Mouse (Mus musculus): ENCODE data around the gene Dnajc8.

The Dnajc8 gene

DNA sequence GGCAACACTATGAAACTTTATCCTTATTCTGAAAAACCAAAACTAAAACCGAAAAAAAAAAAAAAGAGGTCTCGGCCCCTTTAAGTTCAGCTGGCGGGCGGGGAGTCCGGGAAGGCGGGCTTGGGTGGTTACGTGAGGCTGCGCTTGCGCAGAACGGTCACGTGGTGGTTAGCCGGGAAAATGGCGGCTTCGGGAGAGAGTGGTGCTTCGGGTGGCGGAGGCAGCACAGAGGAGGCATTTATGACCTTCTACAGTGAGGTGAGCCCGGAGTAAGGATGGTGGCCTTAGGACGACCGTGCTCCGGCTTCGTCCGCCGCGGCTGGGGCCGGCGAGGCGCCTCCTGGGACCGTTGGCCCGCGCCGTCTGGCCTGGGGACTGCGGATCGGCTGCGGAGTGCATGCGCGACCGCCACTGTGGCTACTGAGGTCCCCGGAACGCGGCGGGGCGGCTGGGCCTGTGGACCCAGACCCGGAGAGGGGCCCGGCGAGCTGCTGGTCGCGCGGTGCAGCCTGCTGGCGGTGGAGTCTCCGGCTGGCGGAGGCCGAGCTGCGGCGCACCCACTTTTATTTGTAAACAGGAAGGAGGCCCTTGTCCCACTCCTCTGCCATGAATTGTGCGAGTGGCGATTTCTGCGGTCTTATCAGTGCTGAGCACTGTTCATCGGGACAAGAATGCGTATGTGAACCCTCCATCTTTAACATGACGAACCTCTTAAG is at the start of gene Dnajc8:
Gene Dnajc8 (plus strand): TSS at position 145 of the 716 bp plus-strand sequence.
- peak; percentile 91 for DNase-seq

DNA sequence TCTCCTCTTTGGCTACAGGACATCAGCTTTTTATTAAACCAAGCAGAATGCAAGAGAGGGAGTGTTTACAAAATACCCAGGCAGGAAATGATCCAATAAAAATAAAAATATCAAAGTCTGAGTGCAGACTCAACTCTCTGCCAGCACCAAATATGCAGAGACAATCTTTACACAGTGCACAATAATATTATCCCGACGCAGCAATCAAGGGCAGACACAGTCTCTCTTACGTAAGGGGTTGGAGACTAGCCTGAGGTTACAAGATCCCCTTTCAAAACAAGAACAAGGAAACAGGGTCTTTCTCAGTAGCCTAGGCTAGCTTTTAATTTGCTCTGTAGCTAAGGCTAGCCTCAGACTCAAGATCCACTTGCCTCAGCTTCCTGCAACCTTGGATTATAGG is 46.8 kb upstream of the Dnajc8 start:
- DNase-seq: no peak

DNA sequence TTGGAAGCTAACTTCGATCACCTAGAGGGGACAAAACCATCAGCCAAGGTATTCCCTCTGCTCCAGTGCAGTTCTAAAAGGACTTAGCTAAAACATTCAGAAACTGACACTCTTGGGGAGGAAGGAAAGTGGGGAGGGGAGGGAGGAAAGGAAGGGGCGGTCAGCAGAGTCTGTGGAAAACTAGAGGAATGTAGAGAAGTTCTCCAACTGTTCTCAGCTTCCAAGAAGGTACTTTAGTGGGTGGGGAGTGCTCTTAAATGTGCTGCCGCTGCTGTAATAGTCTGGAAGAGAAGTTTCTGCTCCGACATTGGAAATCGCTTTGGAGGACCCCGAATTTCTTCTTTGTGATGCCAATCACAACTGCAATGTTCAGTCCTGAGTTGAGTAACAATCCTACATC is 46.4 kb upstream of the Dnajc8 start:
- no peak for DNase-seq

DNA sequence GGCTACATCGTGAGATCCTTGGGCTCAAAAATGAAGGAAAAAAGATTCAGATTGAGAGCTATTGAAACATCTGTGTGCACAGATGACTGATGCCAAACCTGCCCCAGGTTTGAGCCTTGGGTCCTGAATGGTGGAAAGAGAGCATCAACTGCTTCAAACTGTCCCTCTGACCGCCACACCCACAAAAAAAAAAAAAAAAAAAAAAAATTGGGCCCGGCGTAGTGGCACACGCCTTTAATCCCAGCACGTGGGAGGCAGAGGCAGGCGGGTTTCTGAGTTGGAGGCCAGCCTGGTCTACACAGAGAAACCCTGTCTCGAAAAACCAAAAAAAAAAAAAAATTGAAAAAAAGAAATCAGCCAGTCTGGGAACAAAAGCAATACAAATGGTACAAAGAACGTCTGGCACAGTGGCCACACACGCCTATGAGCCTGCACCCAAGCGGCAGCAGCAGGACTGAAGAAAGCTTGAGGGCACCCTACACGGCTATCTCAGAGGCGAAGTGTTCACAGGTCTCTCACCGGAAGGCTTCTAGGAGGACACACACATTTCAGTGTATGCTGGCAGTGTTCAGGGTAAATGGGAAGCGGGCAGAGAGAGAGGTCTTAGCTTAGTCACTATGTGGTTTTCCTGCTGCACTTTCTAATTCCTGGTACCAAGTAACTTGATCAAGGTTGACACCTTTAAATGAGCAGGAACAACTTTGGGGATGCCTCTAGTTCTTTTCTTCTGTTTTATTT is 44.9 kb upstream of the Dnajc8 start:
- DNase-seq: no peak

DNA sequence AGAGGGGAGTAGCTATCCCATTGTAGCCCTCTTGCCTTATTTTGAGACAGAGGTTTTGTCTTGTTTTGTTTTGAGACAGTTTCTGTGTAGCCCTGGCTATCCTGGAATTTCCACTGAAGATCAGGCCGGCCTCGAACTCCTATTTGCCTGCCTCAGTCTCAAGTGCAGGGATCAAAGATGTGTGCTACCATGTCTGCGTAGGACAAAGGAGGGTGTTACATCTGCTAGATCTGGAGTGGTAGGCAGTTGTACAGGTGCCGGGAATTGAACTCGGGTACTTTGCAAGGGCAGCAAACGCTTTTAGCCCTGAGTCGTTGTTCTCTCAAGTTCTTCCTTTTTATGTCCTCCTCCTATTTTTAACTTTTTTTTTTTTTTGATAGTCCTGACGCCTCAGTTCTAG is 44.3 kb upstream of the Dnajc8 start:
- DNase-seq: no peak

DNA sequence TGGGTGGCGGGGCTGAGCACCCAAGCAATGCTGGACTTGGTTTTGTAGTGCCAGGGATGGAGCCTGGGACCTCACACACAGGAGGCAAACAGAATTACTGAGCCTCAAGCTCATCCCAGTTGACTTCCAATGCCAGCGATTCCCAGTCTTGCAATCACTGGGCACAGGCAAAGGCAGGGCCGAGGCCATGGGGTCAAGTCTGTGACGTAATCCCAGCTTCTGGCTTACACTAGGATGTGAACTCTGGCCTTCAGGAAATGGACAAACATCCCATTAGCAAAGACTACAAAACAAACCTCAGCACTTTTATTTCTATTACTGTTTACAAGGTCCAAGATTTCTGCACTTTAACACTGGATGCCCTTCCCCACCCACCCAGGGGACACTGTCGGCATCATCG is 43.6 kb upstream of the Dnajc8 start:
- DNase-seq: no peak

- DNase-seq: peak; percentile 49
These were observed 42.9 kb upstream of the Dnajc8 start for GRCm38 (mm10) chr4:132492178-132493060.

DNA sequence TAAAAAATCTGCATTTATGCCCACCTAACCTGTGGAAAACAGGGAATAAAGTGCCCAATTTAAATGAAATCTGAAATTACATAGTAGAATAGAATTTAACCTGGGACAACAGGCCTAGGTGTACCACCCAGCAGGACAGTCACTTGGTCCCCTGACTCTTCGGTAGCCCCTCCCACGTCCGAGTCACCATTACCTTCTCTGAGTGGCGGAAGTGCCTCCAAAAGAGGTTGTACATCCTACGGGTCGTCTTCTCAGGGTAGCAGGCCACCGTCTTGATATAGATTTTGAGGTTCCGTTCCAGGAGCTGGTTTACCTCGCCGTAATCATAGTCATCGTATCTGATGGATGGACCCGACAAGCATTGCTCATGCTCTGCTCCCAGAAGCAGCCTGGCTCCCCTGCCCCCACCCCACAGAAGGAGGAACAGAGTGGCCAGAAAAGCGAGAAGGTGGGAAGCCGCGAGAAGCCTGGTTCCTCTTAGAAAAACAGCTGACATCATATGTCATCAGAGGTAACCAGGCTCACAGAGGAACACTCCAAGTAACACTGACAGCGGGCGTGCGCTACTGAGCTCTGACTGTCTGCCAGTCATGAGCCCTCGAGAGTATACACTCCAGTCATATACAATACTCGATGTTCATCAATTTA is 41.0 kb upstream of the Dnajc8 start:
- DNase-seq: no peak

DNA sequence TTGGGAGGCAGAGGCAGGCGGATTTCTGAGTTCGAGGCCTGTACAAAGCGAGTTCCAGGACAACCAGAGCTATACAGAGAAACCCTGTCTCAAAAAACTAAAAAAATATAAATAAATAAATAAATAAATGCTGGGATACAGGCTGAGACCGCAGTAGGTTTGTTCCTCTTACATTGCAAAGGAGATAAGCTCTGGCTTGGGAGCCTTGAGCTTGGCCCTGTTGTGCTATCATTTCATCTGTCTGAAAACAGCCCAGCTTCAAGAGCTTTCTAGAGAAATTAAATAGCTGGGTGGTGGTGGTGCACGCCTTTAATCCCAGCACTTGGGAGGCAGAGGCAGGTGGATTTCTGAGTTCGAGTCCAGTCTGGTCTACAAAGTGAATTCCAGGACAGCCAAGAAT is 33.7 kb upstream of the Dnajc8 start:
- DNase-seq: no peak

DNA sequence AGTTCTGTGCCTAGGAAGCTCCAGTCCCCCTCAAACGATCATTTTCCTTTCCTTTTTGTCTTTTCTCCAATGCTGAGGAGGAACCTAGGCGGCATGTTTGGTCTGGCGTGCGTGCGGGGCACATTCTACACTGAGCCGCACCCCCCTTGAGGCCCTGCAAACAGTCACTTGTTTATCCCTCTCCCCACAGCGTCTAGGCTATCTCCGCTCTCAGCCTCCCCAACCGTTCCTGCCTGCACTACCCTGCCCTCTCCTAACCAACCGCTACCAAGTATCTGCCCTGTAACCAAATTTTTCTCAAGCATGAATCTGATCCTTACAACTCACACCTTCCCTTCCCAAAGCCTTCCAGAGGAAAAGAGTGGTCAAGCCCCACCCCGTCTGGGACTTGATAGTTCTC is 32.0 kb upstream of the Dnajc8 start:
- no peak for DNase-seq

DNA sequence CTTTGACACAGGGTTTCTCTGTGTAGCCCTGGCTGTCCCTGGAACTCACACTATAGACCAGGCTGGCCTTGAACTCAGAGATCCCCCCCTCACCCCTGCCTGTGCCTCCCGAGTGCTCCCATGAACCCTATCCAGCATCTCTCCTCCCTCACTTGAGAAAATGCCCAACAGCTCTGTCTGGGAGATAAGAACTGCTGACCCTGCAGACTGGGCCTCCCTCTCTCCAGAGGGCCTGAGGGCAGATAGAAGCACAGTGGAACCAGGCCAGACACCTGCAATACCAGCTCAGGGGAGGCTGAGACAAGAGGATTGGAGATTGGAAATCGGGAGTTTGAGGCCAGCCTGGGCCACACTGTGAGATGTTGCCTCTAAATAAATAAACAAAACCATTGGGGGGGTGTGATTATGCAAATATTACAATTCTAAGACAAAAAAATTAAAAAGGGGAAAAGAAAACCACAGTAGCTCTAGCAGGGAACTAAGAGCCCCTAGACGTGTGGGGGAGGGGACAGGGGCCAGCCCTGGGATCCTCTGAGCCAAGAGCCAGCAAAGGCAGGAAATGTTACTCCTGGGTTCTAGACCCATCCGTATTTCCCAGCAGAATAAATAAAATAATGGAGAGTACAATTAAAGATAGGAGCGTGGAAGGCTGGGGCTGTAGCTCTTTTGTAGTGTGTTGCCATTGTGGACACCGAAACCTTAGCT is 30.2 kb upstream of the Dnajc8 start:
- no peak for DNase-seq

GRCm38 (mm10) chr4:132505800-132506199 is 29.6 kb upstream of the Dnajc8 start:
- no peak for DNase-seq

- no peak for DNase-seq
These were observed 29.1 kb upstream of the Dnajc8 start for GRCm38 (mm10) chr4:132506250-132506649.

DNA sequence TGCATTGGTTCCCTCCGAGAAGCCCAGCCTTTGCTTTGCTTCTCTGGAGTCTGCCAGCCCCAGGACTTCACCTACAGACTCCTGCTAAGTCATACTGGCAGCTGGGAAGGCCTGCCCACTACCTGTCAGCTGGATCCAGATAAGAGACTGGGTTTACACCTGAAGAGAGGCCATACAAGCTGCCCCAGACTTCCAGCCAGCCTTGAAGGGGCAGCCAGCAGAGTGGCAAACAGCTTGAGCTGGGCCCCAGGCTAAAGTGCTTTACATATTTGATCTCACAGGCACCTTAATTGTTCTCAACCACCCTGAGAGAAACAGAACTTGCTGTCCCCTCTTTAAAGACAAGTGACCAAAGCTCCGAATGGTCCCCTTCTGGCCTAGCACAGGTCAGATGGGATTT is 28.1 kb upstream of the Dnajc8 start:
- no peak for DNase-seq

- peak; percentile 66 for DNase-seq
These were observed 25.6 kb upstream of the Dnajc8 start for GRCm38 (mm10) chr4:132509621-132510296.

DNA sequence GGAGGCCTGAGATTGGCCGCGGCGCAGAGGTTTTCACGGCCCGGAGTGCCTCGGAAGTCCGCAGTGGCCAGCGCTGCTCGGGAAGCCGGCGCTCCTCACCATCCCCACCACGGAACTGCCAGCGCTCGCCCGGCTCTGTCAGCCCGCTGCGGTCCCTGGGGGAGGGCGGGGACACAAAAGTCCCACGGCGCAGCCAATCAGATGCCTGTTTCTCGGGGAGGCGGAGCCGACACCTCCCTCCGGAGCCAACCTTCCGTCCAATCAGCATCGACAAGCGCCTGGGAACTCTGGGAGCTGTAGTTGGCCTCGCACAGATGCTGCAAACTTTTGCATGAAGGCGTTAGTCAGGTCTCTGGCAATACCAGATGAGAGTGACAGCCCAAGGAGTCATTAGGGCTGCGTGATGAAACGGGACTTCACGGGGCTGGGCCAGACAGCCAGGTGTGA is 25.0 kb upstream of the Dnajc8 start, which contains the start of gene Sesn2:
Gene Sesn2 (minus strand): TSS at position 150 of the 447 bp plus-strand sequence.
- DNase-seq: peak; percentile 95

- no peak for DNase-seq
These were observed 23.3 kb upstream of the Dnajc8 start for GRCm38 (mm10) chr4:132512080-132512479.

DNA sequence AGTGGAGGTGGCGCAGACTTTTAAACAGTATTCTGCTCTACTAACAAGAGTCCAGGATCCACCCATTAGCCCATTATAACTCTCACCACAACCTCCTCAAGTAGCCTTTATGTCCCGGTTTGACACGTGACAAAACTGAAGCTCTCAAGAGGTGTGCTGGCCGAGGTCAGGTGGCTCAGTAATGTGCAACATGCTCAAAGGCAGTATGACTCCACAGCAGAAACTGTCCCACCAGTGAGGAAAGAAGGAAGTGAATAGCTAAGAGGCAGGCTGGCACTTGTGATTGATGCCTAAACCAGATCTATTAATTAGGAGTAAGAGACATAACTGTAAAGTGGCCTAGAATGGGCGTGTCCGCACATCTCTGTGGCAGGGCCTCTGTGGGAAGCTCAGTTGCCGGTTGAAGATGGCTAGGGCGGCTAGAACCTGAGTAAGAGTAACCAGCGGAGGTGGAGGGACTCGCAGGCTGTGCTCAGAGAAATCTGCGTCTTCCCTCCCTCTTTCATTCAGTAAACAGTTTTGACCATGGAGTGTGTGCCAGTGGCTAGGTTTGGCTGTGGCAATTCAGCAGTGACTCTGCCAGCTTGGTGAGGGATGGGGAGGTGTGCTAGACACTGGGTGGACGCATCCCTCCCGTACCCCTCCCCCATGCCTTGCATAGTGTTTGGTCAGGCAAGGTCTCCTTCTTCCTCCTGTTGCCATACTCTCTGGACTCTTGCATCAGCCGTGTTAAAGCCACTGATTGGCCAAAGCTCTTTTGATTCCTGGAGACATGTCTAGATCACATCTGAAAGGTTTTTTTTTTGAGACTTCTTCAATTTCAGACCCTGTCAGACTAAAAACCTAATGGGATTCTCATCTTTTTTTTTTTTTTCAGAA is 21.7 kb upstream of the Dnajc8 start:
- peak; percentile 44 for DNase-seq

DNA sequence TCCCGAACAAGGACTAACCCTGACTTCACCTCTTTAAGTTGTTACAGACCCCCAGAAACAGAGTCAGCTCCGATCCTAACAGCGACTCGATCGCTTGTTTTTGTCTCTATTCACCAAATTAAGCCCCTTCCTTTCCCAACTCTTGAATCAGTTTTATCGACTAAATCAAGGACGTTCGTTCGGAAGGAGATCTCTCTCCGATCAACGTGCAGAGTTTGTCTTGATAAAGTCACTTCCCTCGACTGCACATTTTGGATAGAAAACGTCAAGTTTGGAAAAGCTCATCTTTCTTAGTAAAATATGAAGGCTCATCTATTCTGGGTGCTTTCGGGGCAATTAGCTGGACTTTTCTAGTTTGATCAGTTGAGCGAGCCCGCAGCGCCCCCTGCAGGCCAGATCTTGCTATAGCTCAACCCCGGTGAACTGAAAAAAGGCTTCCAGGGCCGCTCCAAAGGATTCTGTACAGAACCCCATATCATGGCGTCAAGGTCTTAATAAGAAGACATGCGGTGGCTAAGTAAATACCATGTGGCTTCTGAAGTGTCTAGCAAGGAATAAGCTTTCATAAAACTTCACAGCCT is 20.7 kb upstream of the Dnajc8 start:
- peak; percentile 68 for DNase-seq

Data from cerebellum, adult 11-12 months (tissue).